Mouse (Mus musculus): ENCODE data around the gene Raet1d.
"Not testable (repeated sequence)": the region's sequence is repeated elsewhere in the genome, so short reads cannot be mapped to it uniquely, and the experiment has no call there.

Raet1d gene

DNA sequence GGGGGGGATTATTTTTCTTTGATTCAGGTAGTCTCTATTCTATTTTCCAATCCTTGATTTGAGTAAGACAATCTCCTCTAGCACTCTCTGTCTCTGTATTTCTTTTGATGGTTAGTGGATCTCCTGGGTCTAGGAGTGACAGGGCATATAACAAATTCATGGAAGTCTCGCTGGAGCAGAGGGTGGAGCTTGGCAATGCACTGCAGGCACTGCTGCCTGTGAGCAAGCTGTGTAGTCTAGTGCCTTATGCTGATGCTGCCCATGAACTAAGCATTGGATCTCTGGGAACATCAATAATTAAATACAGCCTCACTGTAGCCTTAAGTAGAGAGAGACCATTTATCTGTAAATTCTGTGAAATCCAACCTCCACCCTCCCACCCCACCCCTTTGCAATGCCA is 36.3 kb downstream of the Raet1d start:
- not testable (repeated sequence) for H3K36me3 ChIP-seq (ENCODE audit: control insufficient read depth, insufficient read depth, low read length, poor library complexity, severe bottlenecking); H3K27me3 ChIP-seq (ENCODE audit: control insufficient read depth, insufficient read depth, low read length, poor library complexity, severe bottlenecking); DNase-seq (ENCODE audit: low read depth, low spot score)

DNA sequence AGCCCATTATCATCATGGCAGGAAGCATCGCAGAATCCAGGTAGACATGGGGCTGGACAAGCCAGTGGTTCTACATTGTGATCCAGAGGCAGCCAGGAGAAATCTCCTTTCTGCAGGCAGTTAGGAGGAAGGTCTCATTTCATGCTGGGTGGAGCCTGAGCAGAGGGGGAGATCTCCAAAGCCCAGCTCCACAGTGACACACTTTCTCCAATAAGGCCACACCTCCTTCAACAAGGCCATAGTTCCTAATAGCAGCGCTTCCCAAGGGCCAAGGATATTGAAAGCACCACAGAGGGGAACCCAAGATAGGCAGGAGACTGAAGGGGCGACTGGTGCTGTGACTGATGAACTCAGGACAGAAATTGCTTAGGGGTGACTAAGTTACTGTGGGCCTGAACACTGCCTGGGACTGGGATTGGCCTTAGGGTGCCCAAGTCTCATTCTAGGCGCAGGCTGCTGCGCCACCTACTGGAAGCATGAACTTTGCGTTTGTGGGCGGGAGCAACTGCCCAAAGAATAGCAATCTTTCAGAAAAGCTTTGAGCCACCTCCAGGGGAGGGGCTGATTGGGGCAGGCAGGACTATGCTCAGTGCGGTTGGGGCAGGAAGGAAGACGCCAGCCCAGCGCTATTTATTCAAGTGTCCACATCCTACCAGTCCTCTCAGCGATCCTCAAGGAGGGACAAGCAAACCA is 42.0 kb downstream of the Raet1d start:
- not testable (repeated sequence) for H3K36me3 ChIP-seq (ENCODE audit: control insufficient read depth, insufficient read depth, low read length, poor library complexity, severe bottlenecking); H3K27me3 ChIP-seq (ENCODE audit: control insufficient read depth, insufficient read depth, low read length, poor library complexity, severe bottlenecking)
- peak; percentile 77 for DNase-seq (ENCODE audit: low read depth, low spot score)

DNA sequence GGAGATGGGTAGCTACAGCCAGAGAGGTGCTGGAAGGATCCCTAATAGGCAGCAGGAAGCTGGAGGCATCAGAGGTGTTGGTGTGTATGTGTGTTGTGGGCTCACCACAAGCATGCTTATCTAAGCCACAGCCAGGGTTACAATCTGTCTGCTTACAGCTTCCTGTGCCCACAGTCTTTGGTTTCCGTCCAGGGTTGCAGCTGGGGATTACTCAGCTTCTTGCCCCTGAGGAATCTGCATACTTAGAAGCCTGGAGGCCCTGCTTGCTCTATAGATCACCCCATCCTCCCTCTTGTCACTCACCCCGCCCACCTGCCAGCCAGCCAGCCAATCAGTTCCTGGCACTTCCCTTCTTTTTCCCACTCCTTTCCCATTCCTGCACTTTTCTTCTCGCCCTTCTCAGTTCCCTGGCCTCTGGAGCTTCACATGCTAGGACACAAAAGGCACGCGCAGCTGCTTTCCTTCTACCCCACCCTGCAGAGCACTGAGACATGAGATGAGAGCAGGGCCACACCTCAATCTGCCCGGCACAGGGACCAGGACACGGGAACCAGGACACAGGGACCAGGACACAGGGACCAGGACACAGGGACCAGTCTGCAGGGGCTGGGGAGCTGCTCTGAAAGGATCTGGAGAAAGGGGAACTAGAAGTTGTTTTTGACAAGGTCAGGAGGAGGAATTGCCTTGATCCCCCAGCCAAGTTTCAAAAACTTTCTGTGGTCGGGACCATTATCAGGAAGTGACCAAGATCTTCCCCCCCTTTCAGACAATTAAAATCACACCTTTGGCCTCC is 53.5 kb downstream of the Raet1d start:
- H3K27me3 ChIP-seq (ENCODE audit: control insufficient read depth, insufficient read depth, low read length, poor library complexity, severe bottlenecking); DNase-seq (ENCODE audit: low read depth, low spot score); H3K36me3 ChIP-seq (ENCODE audit: control insufficient read depth, insufficient read depth, low read length, poor library complexity, severe bottlenecking): not testable (repeated sequence)

All from splenic B cell, adult 2 months (primary cell).